Mouse (Mus musculus) limb, embryonic 12.5 days (tissue): ENCODE results near the gene Mrpl14. TPM values are rescaled to one million over a fixed set of nuclear protein-coding genes. Genes with fewer than 3 reads are reported as not detected.
A peak's percentile ranks its signal among the peaks of the same experiment; 100 is the strongest.

Source experiments
- ATAC-seq: fragments of 200-750 bp; cut with Nextera tagmentation; 2 replicates; pipeline ENCODE4 v1.8.0; 2017; ENCODE audit warnings: low read depth, moderate TSS enrichment; ENCODE audit not compliant: insufficient number of reproducible peaks, insufficient read depth, low FRiP score, low TSS enrichment
- H3K27ac ChIP-seq: fragments of 300-500 bp; sonication (generic); 2 replicates; pipeline ENCODE4 v1.5.1; 2016; ENCODE audit warnings: mild to moderate bottlenecking, moderate library complexity
- H3K27me3 ChIP-seq: fragments of 300-500 bp; sonication (generic); 2 replicates; pipeline ENCODE4 v1.6.1; 2016; ENCODE audit warnings: mild to moderate bottlenecking, moderate library complexity
- H3K36me3 ChIP-seq: fragments of 300-500 bp; sonication (generic); 2 replicates; pipeline ENCODE4 v1.6.1; 2016; ENCODE audit warnings: mild to moderate bottlenecking, moderate library complexity
- H3K4me1 ChIP-seq: fragments of 300-500 bp; sonication (generic); replicated peaks from 2 replicates; pipeline ENCODE4 v1.6.1; 2016
- H3K4me2 ChIP-seq: fragments of 300-500 bp; sonication (generic); 2 replicates; pipeline ENCODE4 v1.6.1; 2016; ENCODE audit warnings: mild to moderate bottlenecking, moderate library complexity
- H3K4me3 ChIP-seq: fragments of 300-500 bp; sonication (generic); replicated peaks from 2 replicates; pipeline ENCODE4 v1.5.1; 2016; ENCODE audit warnings: mild to moderate bottlenecking
- H3K9ac ChIP-seq: fragments of 300-500 bp; sonication (generic); replicated peaks from 2 replicates; pipeline ENCODE4 v1.6.1; 2016; ENCODE audit warnings: mild to moderate bottlenecking, moderate library complexity
- H3K9me3 ChIP-seq: fragments of 300-500 bp; sonication (generic); 2 replicates; pipeline ENCODE4 v1.6.1; 2016; ENCODE audit warnings: mild to moderate bottlenecking, moderate library complexity
- WGBS: fragments of 180-500 bp; shearing (Covaris S2); methylation state at CpG from one replicate; pipeline ENCODE4 v1.1.7; 2016; 5-methylcytosine and 5-hydroxymethylcytosine counted together
- polyA plus RNA-seq: library from polyadenylated mRNA; unstranded; fragments of >200 nt; fragmentation: Nextera tagmentation; extraction: Ambion mirVana; gene quantifications from 2 replicates; pipeline ENCODE4 v1.2.1, GENCODE M21; 2016

Mrpl14 gene
- polyA plus RNA-seq, 1 experiment from 2014 or later: 153 TPM

GRCm38 (mm10) chr17:45689120-45689519, 3.0 kb downstream of the Mrpl14 start:
- Histone ChIP-seq H3K4me2 (no peak overlapping the region), H3K9ac (no peak overlapping the region), H3K27ac (no peak overlapping the region), H3K4me3 (no peak overlapping the region), H3K27me3 (no peaks in the 10 kb centered on the region), H3K9me3 (no peaks in the 10 kb centered on the region), H3K36me3 (no peaks in the 10 kb centered on the region), H3K4me1 (peaks cover 26% of the 10 kb centered on the region)
- WGBS: 91% methylated on average over 9 of the region's 9 CpGs
- ATAC-seq: no peak

GRCm38 (mm10) chr17:45690044-45690443, 3.9 kb downstream of the Mrpl14 start:
- no peak overlapping the region for H3K9ac ChIP-seq
- no peaks in the 10 kb centered on the region for H3K9me3 ChIP-seq
- H3K27ac ChIP-seq: no peak overlapping the region
- 85% methylated on average over 4 of the region's 4 CpGs for WGBS
- peaks cover 17% of the 10 kb centered on the region for H3K4me1 ChIP-seq
- no peak for ATAC-seq
- H3K27me3 ChIP-seq: no peaks in the 10 kb centered on the region
- H3K4me2 ChIP-seq: no peak overlapping the region
- H3K36me3 ChIP-seq: no peaks in the 10 kb centered on the region
- H3K4me3 ChIP-seq: no peak overlapping the region

GRCm38 (mm10) chr17:45692159-45692558, 6.0 kb downstream of the Mrpl14 start:
- WGBS: 74% methylated on average over 5 of the region's 5 CpGs
- H3K36me3 ChIP-seq: peaks cover 9% of the 10 kb centered on the region
- no peaks in the 10 kb centered on the region for H3K27me3 ChIP-seq
- no peaks in the 10 kb centered on the region for H3K9me3 ChIP-seq
- no peak overlapping the region for H3K4me3 ChIP-seq
- H3K27ac ChIP-seq: no peak overlapping the region
- H3K4me2 ChIP-seq: no peak overlapping the region
- H3K9ac ChIP-seq: no peak overlapping the region
- peaks cover 10% of the 10 kb centered on the region for H3K4me1 ChIP-seq
- ATAC-seq: no peak

GRCm38 (mm10) chr17:45693812-45694565, 7.9 kb downstream of the Mrpl14 start:
- H3K4me2 ChIP-seq: no peak overlapping the region
- no peak overlapping the region for H3K9ac ChIP-seq
- H3K27me3 ChIP-seq: no peaks in the 10 kb centered on the region
- no peak overlapping the region for H3K4me3 ChIP-seq
- no peak overlapping the region for H3K27ac ChIP-seq
- no peak for ATAC-seq
- peaks cover 24% of the 10 kb centered on the region for H3K36me3 ChIP-seq
- no peaks in the 10 kb centered on the region for H3K9me3 ChIP-seq
- 84% methylated on average over 18 of the region's 18 CpGs for WGBS
- H3K4me1 ChIP-seq: peaks cover 3% of the 10 kb centered on the region; the same call in 1 of the 2 replicates

GRCm38 (mm10) chr17:45695227-45696120, 9.4 kb downstream of the Mrpl14 start:
- no peak overlapping the region for H3K4me2 ChIP-seq
- peaks cover 9% of the 10 kb centered on the region for H3K4me1 ChIP-seq
- H3K4me3 ChIP-seq: no peak overlapping the region
- no peaks in the 10 kb centered on the region for H3K9me3 ChIP-seq
- no peak overlapping the region for H3K27ac ChIP-seq
- no peak for ATAC-seq
- H3K9ac ChIP-seq: no peak overlapping the region
- no peaks in the 10 kb centered on the region for H3K27me3 ChIP-seq
- WGBS: 79% methylated on average over 23 of the region's 23 CpGs
- peaks cover 31% of the 10 kb centered on the region for H3K36me3 ChIP-seq

GRCm38 (mm10) chr17:45696981-45697380, 10.9 kb downstream of the Mrpl14 start:
- WGBS: 88% methylated on average over 9 of the region's 9 CpGs
- Histone ChIP-seq H3K9me3 (no peaks in the 10 kb centered on the region), H3K9ac (no peak overlapping the region), H3K36me3 (peaks cover 31% of the 10 kb centered on the region), H3K4me2 (no peak overlapping the region), H3K27ac (no peak overlapping the region), H3K27me3 (no peaks in the 10 kb centered on the region), H3K4me3 (no peak overlapping the region), H3K4me1 (peaks cover 18% of the 10 kb centered on the region)
- ATAC-seq: no peak

GRCm38 (mm10) chr17:45698368-45698767, 12.2 kb downstream of the Mrpl14 start:
- H3K4me3 ChIP-seq: no peak overlapping the region
- no peak overlapping the region for H3K27ac ChIP-seq
- H3K4me1 ChIP-seq: peaks cover 18% of the 10 kb centered on the region
- no peak overlapping the region for H3K4me2 ChIP-seq
- no peak overlapping the region for H3K9ac ChIP-seq
- H3K9me3 ChIP-seq: no peaks in the 10 kb centered on the region
- no peak for ATAC-seq
- H3K27me3 ChIP-seq: no peaks in the 10 kb centered on the region
- WGBS: 91% methylated on average over 6 of the region's 6 CpGs
- H3K36me3 ChIP-seq: peaks cover 31% of the 10 kb centered on the region

GRCm38 (mm10) chr17:45699039-45699740, 13.1 kb downstream of the Mrpl14 start:
- Histone ChIP-seq H3K9ac (no peak overlapping the region), H3K4me3 (no peak overlapping the region), H3K4me2 (no peak overlapping the region), H3K27me3 (no peaks in the 10 kb centered on the region), H3K36me3 (peaks cover 31% of the 10 kb centered on the region), H3K4me1 (peaks cover 18% of the 10 kb centered on the region), H3K27ac (no peak overlapping the region), H3K9me3 (no peaks in the 10 kb centered on the region)
- no peak for ATAC-seq
- 80% methylated on average over 3 of the region's 3 CpGs for WGBS

GRCm38 (mm10) chr17:45700496-45701235, 14.5 kb downstream of the Mrpl14 start:
- no peaks in the 10 kb centered on the region for H3K27me3 ChIP-seq
- H3K36me3 ChIP-seq: peaks cover 31% of the 10 kb centered on the region
- H3K4me3 ChIP-seq: no peak overlapping the region
- H3K9me3 ChIP-seq: no peaks in the 10 kb centered on the region
- H3K27ac ChIP-seq: peak overlapping the region; percentile 45; the same call in 1 of the 2 replicates
- no peak overlapping the region for H3K4me2 ChIP-seq
- peaks cover 18% of the 10 kb centered on the region for H3K4me1 ChIP-seq
- WGBS: 63% methylated on average over 9 of the region's 16 CpGs
- no peak overlapping the region for H3K9ac ChIP-seq
- ATAC-seq: no peak

GRCm38 (mm10) chr17:45701236-45701591, 15.1 kb downstream of the Mrpl14 start:
- no peaks in the 10 kb centered on the region for H3K9me3 ChIP-seq
- 78% methylated on average over 9 of the region's 9 CpGs for whole genome bisulfite sequencing
- H3K27me3 ChIP-seq: no peaks in the 10 kb centered on the region
- no peak overlapping the region; the same call in 1 of the 2 replicates for H3K27ac ChIP-seq
- H3K4me2 ChIP-seq: no peak overlapping the region
- no peak for ATAC-seq
- H3K36me3 ChIP-seq: peaks cover 30% of the 10 kb centered on the region
- no peak overlapping the region for H3K4me3 ChIP-seq
- H3K9ac ChIP-seq: no peak overlapping the region
- peaks cover 18% of the 10 kb centered on the region for H3K4me1 ChIP-seq
